ENCODE assay signal across 21 mouse cellular contexts in the genomic region with DNA sequence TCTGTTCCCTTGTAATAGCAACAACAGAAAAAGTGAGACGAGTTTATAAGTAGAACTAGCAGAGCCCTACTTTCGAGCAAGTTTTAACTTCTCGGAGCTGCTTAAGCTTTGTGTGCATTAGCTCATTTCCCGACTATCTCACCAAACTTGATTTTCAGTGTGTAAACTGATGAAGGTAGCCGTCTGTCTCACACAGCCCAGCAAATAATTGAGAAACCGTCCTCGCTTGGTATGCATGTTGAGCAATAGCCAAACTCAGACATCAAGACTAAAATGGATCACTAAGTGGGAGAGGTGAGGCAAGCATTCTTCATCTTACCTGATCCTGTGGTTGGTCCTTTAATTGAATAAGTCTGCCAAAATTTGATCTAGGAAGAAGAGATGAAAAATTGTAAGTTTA. TPM values are rescaled to one million over a fixed set of nuclear protein-coding genes. Genes with fewer than 3 reads are reported as not detected.
DNase-seq lines count a peak whose midpoint lies in the region; ATAC-seq and TF ChIP-seq lines count a peak whose summit lies in the region.
"Had no signal": no experiment of that assay in that cellular context is flagged by ENCODE, and none has a peak within 500 bp of the region (broad histone marks: within the 10 kb centered on the region; RNA-seq: fewer than 3 reads in every experiment).

No protein-coding gene starts in this region.

- no peak for TF ChIP-seq POLR2A in ES-Bruce4 (IDR thresholded peaks at IDR 0.05; ENCODE audit: insufficient read depth, low read length)

- ATAC-seq in embryonic facial prominence, embryonic 14.5 days (ENCODE audit: low read depth): peak; percentile 53; the same call in 1 of the 2 replicates
- no peak for ATAC-seq in lung, embryonic 14.5 days (ENCODE audit: insufficient read depth)
- no peak for ATAC-seq in stomach, embryonic 16.5 days (ENCODE audit: insufficient read depth, low FRiP score)
- ATAC-seq: activated CD4-positive, CD25-positive, alpha-beta regulatory T cell, adult 4 months; forebrain, embryonic 15.5 days; Patski had no signal

- H3K9ac ChIP-seq in embryonic facial prominence, embryonic 14.5 days (ENCODE audit: low read depth, low read length): no peak overlapping the region
- H3K9ac ChIP-seq in lung, embryonic 14.5 days: no peak overlapping the region
- H3K9ac ChIP-seq in ES-Bruce4 (ENCODE audit: low read depth, poor library complexity, severe bottlenecking): no peak overlapping the region
- no peak overlapping the region for H3K9ac ChIP-seq in stomach, embryonic 16.5 days (ENCODE audit: low read length)
- H3K9ac ChIP-seq: forebrain, embryonic 15.5 days; hindbrain, embryonic 12.5 days had no signal

- H3K27me3 ChIP-seq in embryonic facial prominence, embryonic 14.5 days (replicated peaks; ENCODE audit: control insufficient read depth, insufficient read depth, low read length): no peaks in the 10 kb centered on the region
- no peaks in the 10 kb centered on the region for H3K27me3 ChIP-seq in embryonic facial prominence, embryonic 10.5 days (replicated peaks; ENCODE audit: low read depth, poor library complexity, severe bottlenecking)
- H3K27me3 ChIP-seq in lung, embryonic 14.5 days (ENCODE audit: insufficient read depth, low read length): no peaks in the 10 kb centered on the region
- H3K27me3 ChIP-seq in ES-Bruce4 (ENCODE audit: control insufficient read depth, insufficient read depth, low read length, poor library complexity, severe bottlenecking): no peaks in the 10 kb centered on the region
- no peaks in the 10 kb centered on the region for H3K27me3 ChIP-seq in stomach, embryonic 16.5 days (ENCODE audit: control insufficient read depth, insufficient read depth, low read length)
- H3K27me3 ChIP-seq: forebrain, embryonic 15.5 days; hindbrain, embryonic 12.5 days; Patski had no signal

- H3K4me1 ChIP-seq in embryonic facial prominence, embryonic 14.5 days (ENCODE audit: control insufficient read depth, insufficient read depth, low read length): peaks cover 5% of the 10 kb centered on the region; the same call in 1 of the 2 replicates
- peaks cover 6% of the 10 kb centered on the region for H3K4me1 ChIP-seq in embryonic facial prominence, embryonic 10.5 days
- H3K4me1 ChIP-seq in lung, embryonic 14.5 days (ENCODE audit: insufficient read depth): no peaks in the 10 kb centered on the region
- peaks cover 2% of the 10 kb centered on the region for H3K4me1 ChIP-seq in ES-Bruce4 (ENCODE audit: control insufficient read depth, insufficient read depth, low read length)
- H3K4me1 ChIP-seq in stomach, embryonic 16.5 days (ENCODE audit: control insufficient read depth, insufficient read depth, low read length): no peaks in the 10 kb centered on the region
- H3K4me1 ChIP-seq: forebrain, embryonic 15.5 days; hindbrain, embryonic 12.5 days had no signal

- no peak overlapping the region for H3K4me2 ChIP-seq in embryonic facial prominence, embryonic 14.5 days (ENCODE audit: low read depth, low read length)
- H3K4me2 ChIP-seq in lung, embryonic 14.5 days: no peak overlapping the region
- no peak overlapping the region for H3K4me2 ChIP-seq in stomach, embryonic 16.5 days (ENCODE audit: low read depth, low read length)
- H3K4me2 ChIP-seq: forebrain, embryonic 15.5 days; hindbrain, embryonic 12.5 days had no signal

- 82% methylated on average over 7 of the region's 7 CpGs for WGBS in embryonic facial prominence, embryonic 14.5 days
- WGBS in embryonic facial prominence, embryonic 10.5 days: 89% methylated on average over 7 of the region's 7 CpGs
- WGBS in lung, embryonic 14.5 days: 66% methylated on average over 7 of the region's 7 CpGs
- 67% methylated on average over 7 of the region's 7 CpGs for WGBS in stomach, embryonic 16.5 days

- H3K9me3 ChIP-seq in embryonic facial prominence, embryonic 14.5 days (ENCODE audit: control insufficient read depth, low read length): no peaks in the 10 kb centered on the region
- no peaks in the 10 kb centered on the region for H3K9me3 ChIP-seq in embryonic facial prominence, embryonic 10.5 days
- H3K9me3 ChIP-seq in lung, embryonic 14.5 days (ENCODE audit: low read depth, low read length): no peaks in the 10 kb centered on the region
- H3K9me3 ChIP-seq in ES-Bruce4 (replicated peaks; ENCODE audit: control insufficient read depth, insufficient read depth, low read length, poor library complexity, severe bottlenecking): no peaks in the 10 kb centered on the region
- H3K9me3 ChIP-seq in stomach, embryonic 16.5 days (replicated peaks; ENCODE audit: control insufficient read depth, low read length): no peaks in the 10 kb centered on the region
- H3K9me3 ChIP-seq: forebrain, embryonic 15.5 days; heart, embryonic 10.5 days; hindbrain, embryonic 12.5 days had no signal

- no peaks in the 10 kb centered on the region for H3K36me3 ChIP-seq in embryonic facial prominence, embryonic 14.5 days (ENCODE audit: control insufficient read depth, insufficient read depth, low read length)
- peaks cover 3% of the 10 kb centered on the region; the same call in 1 of the 2 replicates for H3K36me3 ChIP-seq in embryonic facial prominence, embryonic 10.5 days (replicated peaks)
- H3K36me3 ChIP-seq in lung, embryonic 14.5 days (ENCODE audit: insufficient read depth): no peaks in the 10 kb centered on the region
- H3K36me3 ChIP-seq in ES-Bruce4 (ENCODE audit: control insufficient read depth, insufficient read depth, low read length, poor library complexity, severe bottlenecking): peaks cover 51% of the 10 kb centered on the region
- H3K36me3 ChIP-seq in stomach, embryonic 16.5 days (ENCODE audit: control insufficient read depth, insufficient read depth, low read length): no peaks in the 10 kb centered on the region
- H3K36me3 ChIP-seq: forebrain, embryonic 15.5 days; heart, embryonic 10.5 days; hindbrain, embryonic 12.5 days had no signal

- TF ChIP-seq EP300 in ES-Bruce4 (IDR thresholded peaks at IDR 0.05; ENCODE audit: insufficient read depth, low read depth, low read length): no peak

- no peak overlapping the region; the same call in 1 of the 2 replicates for H3K27ac ChIP-seq in embryonic facial prominence, embryonic 14.5 days (replicated peaks; ENCODE audit: low read depth, low read length)
- H3K27ac ChIP-seq in embryonic facial prominence, embryonic 10.5 days (replicated peaks): no peak overlapping the region
- no peak overlapping the region for H3K27ac ChIP-seq in lung, embryonic 14.5 days (ENCODE audit: low read depth)
- 0 out of 2 replicates have a peak overlapping the region, but pooled peaks have one; percentile 25 for H3K27ac ChIP-seq in ES-Bruce4 (ENCODE audit: insufficient read depth, low read length)
- H3K27ac ChIP-seq in stomach, embryonic 16.5 days (ENCODE audit: low read length): peak overlapping the region; percentile 52; the same call in 1 of the 2 replicates
- H3K27ac ChIP-seq: forebrain, embryonic 15.5 days; heart, embryonic 10.5 days; hindbrain, embryonic 12.5 days had no signal

- no peak for TF ChIP-seq CTCF in lung, embryonic 14.5 days (IDR thresholded peaks at IDR 0.05; ENCODE audit: low read depth)
- TF ChIP-seq CTCF in ES-Bruce4 (IDR thresholded peaks at IDR 0.05; ENCODE audit: low read depth, low read length): no peak

- DNase-seq in embryonic facial prominence, embryonic 14.5 days (ENCODE audit: low spot score): peak; percentile 70
- DNase-seq in embryonic facial prominence, embryonic 10.5 days (ENCODE audit: low spot score): no peak
- peak; percentile 14 for DNase-seq in lung, embryonic 14.5 days
- no peak for DNase-seq in lung, postnatal 25 days (ENCODE audit: low spot score)
- no peak for DNase-seq in B cell, adult 2 months
- no peak for DNase-seq in adrenal gland, postnatal 36 days
- DNase-seq: adrenal gland, postnatal 14 days; cerebellum, adult 18-20 months; cerebellum, adult 9-11 months; cerebellum, postnatal 36 days; gastrocnemius, postnatal 36 days; heart, adult 18-20 months; heart, postnatal 10 days; heart, postnatal 4 days had no signal

- H3K4me3 ChIP-seq in embryonic facial prominence, embryonic 14.5 days (ENCODE audit: low read depth, low read length): no peak overlapping the region
- H3K4me3 ChIP-seq in embryonic facial prominence, embryonic 10.5 days: no peak overlapping the region
- H3K4me3 ChIP-seq in lung, embryonic 14.5 days (ENCODE audit: low read depth, low read length): no peak overlapping the region
- H3K4me3 ChIP-seq in ES-Bruce4 (ENCODE audit: low read depth, low read length): no peak overlapping the region
- H3K4me3 ChIP-seq in stomach, embryonic 16.5 days (replicated peaks; ENCODE audit: low read length): no peak overlapping the region
- H3K4me3 ChIP-seq: forebrain, embryonic 15.5 days; heart, embryonic 10.5 days; hindbrain, embryonic 12.5 days had no signal

RNA-seq across cellular contexts. Expression of a gene that starts 7.9 kb away (rescaled TPM):
- polyA plus RNA-seq in embryonic facial prominence, embryonic 14.5 days (2014; fragmentation: Nextera tagmentation; extraction: Ambion mirVana): 2.6 and 3.0 TPM in 2 replicates
- 1.2 and 1.4 TPM in 2 replicates for polyA plus RNA-seq in embryonic facial prominence, embryonic 10.5 days (2016; fragmentation: Nextera tagmentation; extraction: Ambion mirVana)
- polyA plus RNA-seq in lung, embryonic 14.5 days (2014; fragmentation: Nextera tagmentation; extraction: Ambion mirVana): 2.3 and 3.9 TPM in 2 replicates
- 62.0 and 64.3 TPM in 2 replicates for polyA plus RNA-seq in ES-Bruce4 (2011; ENCODE audit: insufficient read depth, insufficient read length, low read depth, missing spikeins)
- polyA plus RNA-seq in stomach, embryonic 16.5 days (2015; fragmentation: Nextera tagmentation; extraction: Ambion mirVana): 6.3 and 6.7 TPM in 2 replicates
- 10 to 100 TPM in 1 of 2 experiments, 1 to 10 TPM in 1; 4.1 to 31.2 TPM for total RNA-seq in adrenal gland, postnatal 36 days (2021)

RNA-seq across cellular contexts. Expression of a gene that starts 25.2 kb away (rescaled TPM):
- polyA plus RNA-seq in embryonic facial prominence, embryonic 14.5 days (2014; fragmentation: Nextera tagmentation; extraction: Ambion mirVana): 15.6 and 16.2 TPM in 2 replicates
- 12.2 and 12.6 TPM in 2 replicates for polyA plus RNA-seq in embryonic facial prominence, embryonic 10.5 days (2016; fragmentation: Nextera tagmentation; extraction: Ambion mirVana)
- polyA plus RNA-seq in lung, embryonic 14.5 days (2014; fragmentation: Nextera tagmentation; extraction: Ambion mirVana): 18.0 and 18.6 TPM in 2 replicates
- polyA plus RNA-seq in ES-Bruce4 (2011; ENCODE audit: insufficient read depth, insufficient read length, low read depth, missing spikeins): 47.6 and 49.5 TPM in 2 replicates
- 7.2 TPM in 2 replicates for polyA plus RNA-seq in stomach, embryonic 16.5 days (2015; fragmentation: Nextera tagmentation; extraction: Ambion mirVana)
- total RNA-seq in adrenal gland, postnatal 36 days (2021): 10 to 100 TPM; 25.6 to 26.9 TPM

RNA-seq across cellular contexts. Expression of a gene that starts 25.9 kb away (rescaled TPM):
- 7.8 and 11.0 TPM in 2 replicates for polyA plus RNA-seq in embryonic facial prominence, embryonic 14.5 days (2014; fragmentation: Nextera tagmentation; extraction: Ambion mirVana)
- polyA plus RNA-seq in embryonic facial prominence, embryonic 10.5 days (2016; fragmentation: Nextera tagmentation; extraction: Ambion mirVana): 3.3 and 6.3 TPM in 2 replicates
- 5.7 and 5.8 TPM in 2 replicates for polyA plus RNA-seq in lung, embryonic 14.5 days (2014; fragmentation: Nextera tagmentation; extraction: Ambion mirVana)
- polyA plus RNA-seq in ES-Bruce4 (2011; ENCODE audit: insufficient read depth, insufficient read length, low read depth, missing spikeins): 5.9 and 10.5 TPM in 2 replicates
- polyA plus RNA-seq in stomach, embryonic 16.5 days (2015; fragmentation: Nextera tagmentation; extraction: Ambion mirVana): 5.3 and 6.4 TPM in 2 replicates
- 1 to 10 TPM; 3.7 to 5.3 TPM for total RNA-seq in adrenal gland, postnatal 36 days (2021)

Comparison
In these comparisons a context has a peak if more than half of its experiments do, and no peak if none do; other contexts are left out.
1. DNase-seq: peak in embryonic facial prominence, embryonic 14.5 days (single experiment) and lung, embryonic 14.5 days (single experiment); none in embryonic facial prominence, embryonic 10.5 days (single experiment), lung, postnatal 25 days (single experiment), B cell, adult 2 months (0 of 2) and adrenal gland, postnatal 36 days (0 of 2).
2. H3K27ac ChIP-seq: peak in ES-Bruce4 (single experiment) and stomach, embryonic 16.5 days (single experiment); none in embryonic facial prominence, embryonic 14.5 days (single experiment), embryonic facial prominence, embryonic 10.5 days (single experiment) and lung, embryonic 14.5 days (single experiment).